Mouse (Mus musculus): ENCODE results near the gene Mlxipl. TPM values are rescaled to one million over a fixed set of nuclear protein-coding genes. Genes with fewer than 3 reads are reported as not detected.

Mlxipl gene
- polyA plus RNA-seq, 3 experiments from 2014 or later, result not detected

DNA sequence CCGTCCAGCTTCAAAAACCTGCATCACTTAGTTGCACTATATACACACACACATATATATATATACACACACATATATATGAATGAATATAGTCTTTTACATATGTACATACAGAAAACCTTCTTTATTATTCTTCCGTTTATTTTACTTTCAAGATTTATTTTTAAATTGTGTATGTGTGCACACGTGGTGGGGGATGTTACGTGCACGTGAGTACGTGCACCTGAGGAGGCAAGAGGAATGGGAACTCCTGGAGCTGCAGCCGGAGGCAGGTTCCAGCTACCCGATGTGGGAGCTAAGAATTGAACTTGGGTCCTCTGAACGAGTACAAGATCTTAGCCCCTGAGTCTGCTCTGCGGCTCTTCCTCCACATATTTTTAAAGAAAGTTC lies 96.5 kb downstream of the Mlxipl start:
- peak; percentile 0 for ATAC-seq

DNA sequence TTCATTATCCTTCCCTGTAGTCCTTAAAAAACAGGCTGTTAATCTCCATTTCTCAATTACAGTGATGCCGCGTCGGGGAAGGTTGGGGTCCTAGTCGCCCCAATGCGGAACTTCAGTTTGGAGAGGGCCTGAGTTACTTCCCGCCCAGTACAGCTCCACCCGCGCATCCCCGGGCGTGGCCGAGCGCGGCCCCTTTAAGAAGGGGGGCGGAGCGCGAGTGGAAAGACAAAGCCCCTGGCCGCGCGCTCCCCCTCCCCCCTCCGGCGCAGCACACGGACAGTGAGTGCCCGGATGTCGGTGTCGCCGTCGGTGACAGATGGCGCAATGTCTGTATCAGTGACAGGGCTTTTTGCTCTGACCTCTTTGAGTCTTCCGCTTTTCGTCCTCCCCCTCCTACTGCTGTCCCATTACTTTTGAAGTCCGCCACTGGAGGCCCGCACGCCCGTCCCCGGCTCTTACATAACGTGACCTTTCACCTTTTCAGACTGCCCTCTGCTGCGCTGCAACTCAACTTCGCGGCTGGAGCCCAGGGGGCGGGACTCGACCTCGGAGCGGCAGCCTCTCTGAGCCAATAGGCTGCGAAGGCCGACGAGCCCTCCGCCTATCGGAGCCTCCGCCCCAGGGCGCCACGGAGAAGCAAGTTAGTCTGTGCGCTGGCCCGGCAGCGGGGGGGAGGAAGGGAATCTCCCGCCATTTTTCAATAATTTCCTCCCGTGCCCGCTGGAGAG lies 97.1 kb downstream of the Mlxipl start, which contains the start of gene Baz1b:
TSS of gene Baz1b (plus strand) at position 644 of the 728 bp plus-strand sequence.
- ATAC-seq, result peak; percentile 92

DNA sequence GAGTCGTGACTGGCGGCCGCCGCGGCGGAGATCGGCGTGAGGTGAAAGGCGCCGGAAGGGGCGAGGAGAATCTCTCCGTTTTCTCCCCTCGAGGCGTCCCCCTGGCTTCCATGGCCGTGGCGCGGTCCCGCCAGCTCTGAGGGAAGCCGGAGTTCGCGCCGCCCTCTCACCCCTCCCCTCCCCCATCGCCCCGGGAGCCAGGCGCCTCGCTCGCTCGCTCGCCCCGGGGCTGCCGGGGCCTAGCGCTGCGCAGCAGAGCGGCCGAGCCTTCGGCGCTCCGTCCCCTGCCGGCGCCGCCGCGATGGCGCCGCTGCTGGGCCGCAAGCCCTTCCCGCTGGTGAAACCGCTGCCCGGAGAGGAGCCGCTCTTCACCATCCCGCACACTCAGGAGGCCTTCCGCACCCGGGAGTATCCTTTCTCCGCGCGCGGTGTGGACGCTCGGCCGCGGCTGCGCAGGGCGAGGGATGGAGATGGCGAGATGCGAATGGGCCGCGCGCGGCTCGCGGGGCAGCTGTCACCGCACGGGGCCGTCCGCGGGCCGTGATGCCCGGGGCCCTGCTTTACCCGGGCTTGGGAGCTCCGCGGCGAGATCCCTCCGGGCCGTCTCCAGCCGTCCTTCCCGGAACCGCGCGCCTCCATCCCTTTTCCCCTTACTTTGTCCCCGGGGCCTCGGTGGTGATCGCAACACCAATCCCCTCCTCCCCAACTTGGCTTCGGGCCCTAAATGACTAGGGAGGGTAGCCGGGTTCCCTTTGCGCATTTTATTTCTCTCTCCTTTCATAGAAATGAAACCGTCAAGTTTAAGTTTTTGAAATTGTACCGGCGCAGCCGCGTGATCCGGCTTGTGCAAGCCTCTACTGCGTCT lies 97.9 kb downstream of the Mlxipl start:
- peak; percentile 25 for ATAC-seq

Other genes with a start within 250 kb of the Mlxipl start
- gene Tmem270, start 183.2 kb upstream of the Mlxipl start, polyA plus RNA-seq (2017; shearing (Covaris generic)), result not detected
- not detected for gene Cldn13, start 174.4 kb upstream of the Mlxipl start, polyA plus RNA-seq (2017; shearing (Covaris generic))
- 10 to 100 TPM in 2 of 3 experiments, 1 to 10 TPM in 1; 6.3 to 17.2 (median 12.0) TPM for gene Mettl27, start 157.5 kb upstream of the Mlxipl start, polyA plus RNA-seq (2017; shearing (Covaris generic))
- not detected for gene Cldn4, start 143.0 kb upstream of the Mlxipl start, polyA plus RNA-seq (2017; shearing (Covaris generic))
- gene Cldn3, start 103.7 kb upstream of the Mlxipl start, polyA plus RNA-seq (2017; shearing (Covaris generic)), result not detected
- gene Abhd11, start 80.7 kb upstream of the Mlxipl start, polyA plus RNA-seq (2017; shearing (Covaris generic)), result 10 to 100 TPM; 26.7 to 80.0 (median 60.4) TPM
- gene Stx1a, start 66.4 kb upstream of the Mlxipl start, polyA plus RNA-seq (2017; shearing (Covaris generic)), result 10 to 100 TPM in 2 of 3 experiments, 1 to 10 TPM in 1; 4.4 to 24.9 (median 20.8) TPM
- gene Dnajc30, start 25.7 kb upstream of the Mlxipl start, polyA plus RNA-seq (2017; shearing (Covaris generic)), result 10 to 100 TPM; 18.9 to 32.0 (median 30.4) TPM
- 10 to 100 TPM; 63.3 to 71.1 (median 67.0) TPM for gene Bud23, start 24.9 kb upstream of the Mlxipl start, polyA plus RNA-seq (2017; shearing (Covaris generic))
- gene Vps37d, start 11.6 kb upstream of the Mlxipl start, polyA plus RNA-seq (2017; shearing (Covaris generic)), result not detected
- gene Tbl2, start 59.8 kb downstream of the Mlxipl start, polyA plus RNA-seq (2017; shearing (Covaris generic)), result 1 to 10 TPM; 5.2 to 9.2 (median 5.8) TPM
- gene Bcl7b, start 78.4 kb downstream of the Mlxipl start, polyA plus RNA-seq (2017; shearing (Covaris generic)), result 10 to 100 TPM; 39.0 to 55.4 (median 54.2) TPM
- 10 to 100 TPM; 25.0 to 27.5 (median 26.0) TPM for gene Baz1b, start 97.4 kb downstream of the Mlxipl start, polyA plus RNA-seq (2017; shearing (Covaris generic))
- gene Fzd9, start 161.3 kb downstream of the Mlxipl start, polyA plus RNA-seq (2017; shearing (Covaris generic)), result under 1 TPM in 1 of 3 experiments, not detected in 2; 0.15 TPM